Mouse (Mus musculus): ENCODE results near the gene Gpr179. TPM values are rescaled to one million over a fixed set of nuclear protein-coding genes. Genes with fewer than 3 reads are reported as not detected.

Gpr179 gene
- polyA plus RNA-seq, 1 experiment from 2014 or later: 0.05 TPM

GRCm38 (mm10) chr11:97354646-97355045 is 2.8 kb upstream of the Gpr179 start:
- H3K27ac ChIP-seq: no peak overlapping the region
- no peak overlapping the region for H3K9ac ChIP-seq (replicated peaks)
- H3K27me3 ChIP-seq: no peaks in the 10 kb centered on the region
- ATAC-seq (ENCODE audit: insufficient number of reproducible peaks, insufficient read depth, low FRiP score, low TSS enrichment, low read depth): no peak
- H3K9me3 ChIP-seq: no peaks in the 10 kb centered on the region
- 79% methylated on average over 2 of the region's 2 CpGs for WGBS
- H3K4me2 ChIP-seq: no peak overlapping the region
- no peaks in the 10 kb centered on the region for H3K36me3 ChIP-seq
- peaks cover 10% of the 10 kb centered on the region for H3K4me1 ChIP-seq (replicated peaks)
- H3K4me3 ChIP-seq (replicated peaks): no peak overlapping the region

GRCm38 (mm10) chr11:97352935-97353597 is 1.2 kb upstream of the Gpr179 start:
- H3K9ac ChIP-seq (replicated peaks): no peak overlapping the region
- no peaks in the 10 kb centered on the region for H3K36me3 ChIP-seq
- H3K4me3 ChIP-seq (replicated peaks): no peak overlapping the region
- no peak for ATAC-seq (ENCODE audit: insufficient number of reproducible peaks, insufficient read depth, low FRiP score, low TSS enrichment, low read depth)
- no peaks in the 10 kb centered on the region for H3K27me3 ChIP-seq
- 63% methylated on average over 4 of the region's 4 CpGs for WGBS
- no peak overlapping the region for H3K27ac ChIP-seq
- no peak overlapping the region for H3K4me2 ChIP-seq
- H3K9me3 ChIP-seq: no peaks in the 10 kb centered on the region
- H3K4me1 ChIP-seq (replicated peaks): peaks cover 12% of the 10 kb centered on the region

- Histone ChIP-seq H3K4me2 (no peak overlapping the region), H3K36me3 (no peaks in the 10 kb centered on the region), H3K27me3 (no peaks in the 10 kb centered on the region), H3K9me3 (no peaks in the 10 kb centered on the region), H3K4me3 (replicated peaks) (no peak overlapping the region), H3K27ac (peak overlapping the region; percentile 56), H3K4me1 (replicated peaks) (peaks cover 12% of the 10 kb centered on the region), H3K9ac (replicated peaks) (no peak overlapping the region)
- ATAC-seq (ENCODE audit: insufficient number of reproducible peaks, insufficient read depth, low FRiP score, low TSS enrichment, low read depth): no peak
- WGBS: 19% methylated on average over 2 of the region's 2 CpGs
These were observed 1.8 kb downstream of the Gpr179 start for GRCm38 (mm10) chr11:97350035-97350434.

- Histone ChIP-seq H3K27me3 (0 out of 2 replicates have a peak, but pooled peaks cover 7% of the 10 kb centered on the region), H3K4me2 (no peak overlapping the region), H3K27ac (no peak overlapping the region), H3K36me3 (no peaks in the 10 kb centered on the region), H3K9ac (replicated peaks) (no peak overlapping the region), H3K4me1 (replicated peaks) (peaks cover 24% of the 10 kb centered on the region), H3K4me3 (replicated peaks) (no peak overlapping the region), H3K9me3 (no peaks in the 10 kb centered on the region)
- 84% methylated on average over 9 of the region's 9 CpGs for WGBS
- ATAC-seq (ENCODE audit: insufficient number of reproducible peaks, insufficient read depth, low FRiP score, low TSS enrichment, low read depth): no peak
These were observed 4.6 kb downstream of the Gpr179 start for GRCm38 (mm10) chr11:97347291-97347690.

GRCm38 (mm10) chr11:97346383-97346782 is 5.5 kb downstream of the Gpr179 start:
- Histone ChIP-seq H3K27me3 (0 out of 2 replicates have a peak, but pooled peaks cover 7% of the 10 kb centered on the region), H3K9ac (replicated peaks) (no peak overlapping the region), H3K4me3 (replicated peaks) (no peak overlapping the region), H3K4me1 (replicated peaks) (peaks cover 24% of the 10 kb centered on the region), H3K9me3 (no peaks in the 10 kb centered on the region), H3K27ac (no peak overlapping the region), H3K36me3 (no peaks in the 10 kb centered on the region), H3K4me2 (no peak overlapping the region)
- WGBS: 78% methylated on average over 9 of the region's 9 CpGs
- no peak for ATAC-seq (ENCODE audit: insufficient number of reproducible peaks, insufficient read depth, low FRiP score, low TSS enrichment, low read depth)

GRCm38 (mm10) chr11:97345446-97345845 is 6.4 kb downstream of the Gpr179 start:
- 68% methylated on average over 10 of the region's 10 CpGs for WGBS
- H3K27me3 ChIP-seq: 0 out of 2 replicates have a peak, but pooled peaks cover 7% of the 10 kb centered on the region
- H3K4me1 ChIP-seq (replicated peaks): peaks cover 22% of the 10 kb centered on the region
- H3K4me3 ChIP-seq (replicated peaks): no peak overlapping the region
- no peak overlapping the region for H3K9ac ChIP-seq (replicated peaks)
- H3K9me3 ChIP-seq: no peaks in the 10 kb centered on the region
- H3K36me3 ChIP-seq: no peaks in the 10 kb centered on the region
- ATAC-seq (ENCODE audit: insufficient number of reproducible peaks, insufficient read depth, low FRiP score, low TSS enrichment, low read depth): no peak
- H3K27ac ChIP-seq: no peak overlapping the region
- no peak overlapping the region for H3K4me2 ChIP-seq

- Histone ChIP-seq H3K4me1 (replicated peaks) (peaks cover 16% of the 10 kb centered on the region), H3K27ac (no peak overlapping the region), H3K4me3 (replicated peaks) (no peak overlapping the region), H3K9me3 (no peaks in the 10 kb centered on the region), H3K27me3 (peaks cover 16% of the 10 kb centered on the region), H3K36me3 (no peaks in the 10 kb centered on the region), H3K9ac (replicated peaks) (no peak overlapping the region; the same call in 1 of the 2 replicates), H3K4me2 (peak overlapping the region; percentile 30)
- 0 out of 2 replicates have a peak, but pooled peaks have one; percentile 6 for ATAC-seq (ENCODE audit: insufficient number of reproducible peaks, insufficient read depth, low FRiP score, low TSS enrichment, low read depth)
- 32% methylated on average over 17 of the region's 17 CpGs for whole genome bisulfite sequencing
These were observed 8.3 kb downstream of the Gpr179 start for GRCm38 (mm10) chr11:97343619-97344018.

- no peak overlapping the region for H3K4me3 ChIP-seq (replicated peaks)
- H3K27ac ChIP-seq: no peak overlapping the region
- no peak overlapping the region for H3K9ac ChIP-seq (replicated peaks)
- no peak overlapping the region for H3K4me2 ChIP-seq
- peaks cover 21% of the 10 kb centered on the region for H3K27me3 ChIP-seq
- WGBS: 38% methylated on average over 8 of the region's 8 CpGs
- peaks cover 21% of the 10 kb centered on the region for H3K4me1 ChIP-seq (replicated peaks)
- H3K36me3 ChIP-seq: no peaks in the 10 kb centered on the region
- H3K9me3 ChIP-seq: no peaks in the 10 kb centered on the region
- no peak for ATAC-seq (ENCODE audit: insufficient number of reproducible peaks, insufficient read depth, low FRiP score, low TSS enrichment, low read depth)
These were observed 8.7 kb downstream of the Gpr179 start for GRCm38 (mm10) chr11:97343175-97343574.

GRCm38 (mm10) chr11:97338977-97339315 is 12.9 kb downstream of the Gpr179 start:
- Histone ChIP-seq H3K9me3 (no peaks in the 10 kb centered on the region), H3K9ac (replicated peaks) (no peak overlapping the region), H3K27me3 (peaks cover 30% of the 10 kb centered on the region), H3K36me3 (no peaks in the 10 kb centered on the region), H3K4me3 (replicated peaks) (no peak overlapping the region), H3K27ac (no peak overlapping the region), H3K4me1 (replicated peaks) (peaks cover 29% of the 10 kb centered on the region), H3K4me2 (peak overlapping the region; percentile 26)
- ATAC-seq (ENCODE audit: insufficient number of reproducible peaks, insufficient read depth, low FRiP score, low TSS enrichment, low read depth): no peak
- WGBS: 41% methylated on average over 17 of the region's 17 CpGs

GRCm38 (mm10) chr11:97338302-97338976 is 13.4 kb downstream of the Gpr179 start:
- Histone ChIP-seq H3K9ac (replicated peaks) (no peak overlapping the region), H3K36me3 (no peaks in the 10 kb centered on the region), H3K9me3 (no peaks in the 10 kb centered on the region), H3K4me2 (peak overlapping the region; percentile 26; the same call in 1 of the 2 replicates), H3K27ac (no peak overlapping the region), H3K4me3 (replicated peaks) (no peak overlapping the region), H3K4me1 (replicated peaks) (peaks cover 23% of the 10 kb centered on the region), H3K27me3 (peaks cover 25% of the 10 kb centered on the region)
- WGBS: 42% methylated on average over 21 of the region's 21 CpGs
- peak; percentile 15; the same call in 1 of the 2 replicates for ATAC-seq (ENCODE audit: insufficient number of reproducible peaks, insufficient read depth, low FRiP score, low TSS enrichment, low read depth)

- no peak for ATAC-seq (ENCODE audit: insufficient number of reproducible peaks, insufficient read depth, low FRiP score, low TSS enrichment, low read depth)
- Histone ChIP-seq H3K4me3 (replicated peaks) (no peak overlapping the region), H3K27ac (no peak overlapping the region), H3K27me3 (peaks cover 23% of the 10 kb centered on the region), H3K9ac (replicated peaks) (no peak overlapping the region), H3K9me3 (no peaks in the 10 kb centered on the region), H3K36me3 (no peaks in the 10 kb centered on the region), H3K4me1 (replicated peaks) (peaks cover 18% of the 10 kb centered on the region), H3K4me2 (no peak overlapping the region)
- 87% methylated on average over 12 of the region's 12 CpGs for WGBS
These were observed 14.5 kb downstream of the Gpr179 start for GRCm38 (mm10) chr11:97337363-97337762.

Data from limb, embryonic 12.5 days (tissue).